Mouse (Mus musculus): ENCODE data around the gene Rnd3. TPM values are rescaled to one million over a fixed set of nuclear protein-coding genes. Genes with fewer than 3 reads are reported as not detected.

The Rnd3 gene
- 120 and 137 TPM in 2 replicates for polyA plus RNA-seq (2015; fragmentation: Nextera tagmentation; extraction: Ambion mirVana)

GRCm38 (mm10) chr2:51148975-51149374 lies at the start of gene Rnd3:
Rnd3 (minus strand) TSS chr2:51149111.
- H3K27ac ChIP-seq (replicated peaks): peak within 1 kb of the TSS; percentile 93
- ATAC-seq (ENCODE audit: low FRiP score, low read depth): peak; percentile 81
- H3K9ac ChIP-seq: peak within 1 kb of the TSS; percentile 84
- no peaks in the 10 kb centered on the region for H3K27me3 ChIP-seq
- no peaks in the 10 kb centered on the region for H3K9me3 ChIP-seq
- peak within 1 kb of the TSS; percentile 59 for H3K4me3 ChIP-seq
- whole genome bisulfite sequencing: under 1% methylated on average over 25 of the region's 25 CpGs
- H3K4me2 ChIP-seq: peak within 1 kb of the TSS; percentile 58
- no peaks in the 10 kb centered on the region for H3K36me3 ChIP-seq
- peaks cover 14% of the 10 kb centered on the region for H3K4me1 ChIP-seq (replicated peaks)

GRCm38 (mm10) chr2:51192319-51192718 lies 43.4 kb upstream of the Rnd3 start:
- Histone ChIP-seq H3K4me1 (replicated peaks) (no peaks in the 10 kb centered on the region), H3K27me3 (no peaks in the 10 kb centered on the region), H3K4me3 (no peak overlapping the region), H3K27ac (replicated peaks) (no peak overlapping the region), H3K9me3 (no peaks in the 10 kb centered on the region), H3K9ac (no peak overlapping the region), H3K36me3 (no peaks in the 10 kb centered on the region), H3K4me2 (no peak overlapping the region)
- 77% methylated on average over 2 of the region's 2 CpGs for whole genome bisulfite sequencing
- ATAC-seq (ENCODE audit: low FRiP score, low read depth): no peak

GRCm38 (mm10) chr2:51185762-51186161 lies 36.9 kb upstream of the Rnd3 start:
- Histone ChIP-seq H3K9ac (no peak overlapping the region), H3K27ac (replicated peaks) (no peak overlapping the region), H3K4me1 (replicated peaks) (no peaks in the 10 kb centered on the region), H3K36me3 (no peaks in the 10 kb centered on the region), H3K27me3 (no peaks in the 10 kb centered on the region), H3K9me3 (no peaks in the 10 kb centered on the region), H3K4me2 (no peak overlapping the region), H3K4me3 (no peak overlapping the region)
- no peak for ATAC-seq (ENCODE audit: low FRiP score, low read depth)
- WGBS: 91% methylated on average over 2 of the region's 2 CpGs

GRCm38 (mm10) chr2:51182990-51183389 lies 34.1 kb upstream of the Rnd3 start:
- H3K9me3 ChIP-seq: no peaks in the 10 kb centered on the region
- WGBS: 78% methylated on average over 4 of the region's 4 CpGs
- no peaks in the 10 kb centered on the region for H3K27me3 ChIP-seq
- no peak for ATAC-seq (ENCODE audit: low FRiP score, low read depth)
- H3K27ac ChIP-seq (replicated peaks): no peak overlapping the region
- no peak overlapping the region for H3K4me3 ChIP-seq
- no peak overlapping the region for H3K9ac ChIP-seq
- no peaks in the 10 kb centered on the region for H3K36me3 ChIP-seq
- H3K4me1 ChIP-seq (replicated peaks): no peaks in the 10 kb centered on the region
- no peak overlapping the region for H3K4me2 ChIP-seq

- Histone ChIP-seq H3K27me3 (no peaks in the 10 kb centered on the region), H3K4me1 (replicated peaks) (no peaks in the 10 kb centered on the region), H3K9ac (no peak overlapping the region), H3K4me3 (no peak overlapping the region), H3K4me2 (no peak overlapping the region), H3K36me3 (no peaks in the 10 kb centered on the region), H3K9me3 (no peaks in the 10 kb centered on the region), H3K27ac (replicated peaks) (no peak overlapping the region)
- ATAC-seq (ENCODE audit: low FRiP score, low read depth): no peak
Observed at GRCm38 (mm10) chr2:51181376-51181775, 32.5 kb upstream of the Rnd3 start.

- Histone ChIP-seq H3K4me1 (replicated peaks) (no peaks in the 10 kb centered on the region), H3K9ac (no peak overlapping the region), H3K27me3 (no peaks in the 10 kb centered on the region), H3K27ac (replicated peaks) (no peak overlapping the region), H3K4me2 (no peak overlapping the region), H3K4me3 (no peak overlapping the region), H3K9me3 (no peaks in the 10 kb centered on the region), H3K36me3 (no peaks in the 10 kb centered on the region)
- no peak for ATAC-seq (ENCODE audit: low FRiP score, low read depth)
- 88% methylated on average over 3 of the region's 3 CpGs for WGBS
Observed at GRCm38 (mm10) chr2:51179096-51179495, 30.2 kb upstream of the Rnd3 start.

GRCm38 (mm10) chr2:51177615-51178014 lies 28.7 kb upstream of the Rnd3 start:
- Histone ChIP-seq H3K9me3 (no peaks in the 10 kb centered on the region), H3K9ac (no peak overlapping the region), H3K36me3 (no peaks in the 10 kb centered on the region), H3K27ac (replicated peaks) (no peak overlapping the region), H3K4me1 (replicated peaks) (no peaks in the 10 kb centered on the region), H3K27me3 (no peaks in the 10 kb centered on the region), H3K4me3 (no peak overlapping the region), H3K4me2 (no peak overlapping the region)
- ATAC-seq (ENCODE audit: low FRiP score, low read depth): no peak
- 76% methylated on average over 3 of the region's 3 CpGs for WGBS

- Histone ChIP-seq H3K4me2 (no peak overlapping the region), H3K36me3 (no peaks in the 10 kb centered on the region)
- 78% methylated on average over 5 of the region's 5 CpGs for WGBS
Observed at GRCm38 (mm10) chr2:51175276-51175675, 26.4 kb upstream of the Rnd3 start.

GRCm38 (mm10) chr2:51161110-51161509 lies 12.2 kb upstream of the Rnd3 start:
- Histone ChIP-seq H3K36me3 (no peaks in the 10 kb centered on the region), H3K4me2 (no peak overlapping the region), H3K9ac (no peak overlapping the region), H3K27me3 (no peaks in the 10 kb centered on the region), H3K27ac (replicated peaks) (no peak overlapping the region), H3K4me1 (replicated peaks) (no peaks in the 10 kb centered on the region), H3K9me3 (no peaks in the 10 kb centered on the region), H3K4me3 (no peak overlapping the region)
- WGBS: 66% methylated on average over 2 of the region's 2 CpGs
- no peak for ATAC-seq (ENCODE audit: low FRiP score, low read depth)

More at GRCm38 (mm10) chr2:51175276-51175675, 26.4 kb upstream of the Rnd3 start:
- no peak for ATAC-seq (ENCODE audit: low FRiP score, low read depth)
- H3K27ac ChIP-seq (replicated peaks): no peak overlapping the region
- H3K4me3 ChIP-seq: no peak overlapping the region
- H3K9ac ChIP-seq: no peak overlapping the region
- H3K4me1 ChIP-seq (replicated peaks): no peaks in the 10 kb centered on the region
- no peaks in the 10 kb centered on the region for H3K9me3 ChIP-seq
- no peaks in the 10 kb centered on the region for H3K27me3 ChIP-seq

GRCm38 (mm10) chr2:51148454-51148853 lies 457 bp downstream of the Rnd3 start:
- no peaks in the 10 kb centered on the region for H3K9me3 ChIP-seq
- H3K4me1 ChIP-seq (replicated peaks): peaks cover 19% of the 10 kb centered on the region
- ATAC-seq (ENCODE audit: low FRiP score, low read depth): peak; percentile 23; the same call in 1 of the 2 replicates
- no peaks in the 10 kb centered on the region for H3K27me3 ChIP-seq
- H3K4me2 ChIP-seq: peak overlapping the region; percentile 58
- peak overlapping the region; percentile 93 for H3K27ac ChIP-seq (replicated peaks)
- H3K36me3 ChIP-seq: no peaks in the 10 kb centered on the region
- peak overlapping the region; percentile 84 for H3K9ac ChIP-seq
- WGBS: under 1% methylated on average over 20 of the region's 20 CpGs
- peak overlapping the region; percentile 59 for H3K4me3 ChIP-seq

GRCm38 (mm10) chr2:51148065-51148407 lies 875 bp downstream of the Rnd3 start:
- WGBS: under 1% methylated on average over 20 of the region's 20 CpGs
- Histone ChIP-seq H3K9me3 (no peaks in the 10 kb centered on the region), H3K4me2 (peak overlapping the region; percentile 58), H3K4me3 (peak overlapping the region; percentile 59), H3K27ac (replicated peaks) (peak overlapping the region; percentile 93), H3K9ac (peak overlapping the region; percentile 84), H3K36me3 (no peaks in the 10 kb centered on the region), H3K27me3 (no peaks in the 10 kb centered on the region), H3K4me1 (replicated peaks) (peaks cover 23% of the 10 kb centered on the region)
- ATAC-seq (ENCODE audit: low FRiP score, low read depth): no peak; the same call in 1 of the 2 replicates

GRCm38 (mm10) chr2:51147318-51148064 lies 1.4 kb downstream of the Rnd3 start:
- Histone ChIP-seq H3K4me1 (replicated peaks) (peaks cover 29% of the 10 kb centered on the region), H3K9ac (peak overlapping the region; percentile 84), H3K27ac (replicated peaks) (peak overlapping the region; percentile 93), H3K36me3 (no peaks in the 10 kb centered on the region), H3K4me2 (peak overlapping the region; percentile 58), H3K4me3 (peak overlapping the region; percentile 59), H3K9me3 (no peaks in the 10 kb centered on the region), H3K27me3 (no peaks in the 10 kb centered on the region)
- peak; percentile 54 for ATAC-seq (ENCODE audit: low FRiP score, low read depth)
- under 1% methylated on average over 45 of the region's 45 CpGs for WGBS
